Mouse (Mus musculus): ENCODE data around the gene Acap2.

DNA sequence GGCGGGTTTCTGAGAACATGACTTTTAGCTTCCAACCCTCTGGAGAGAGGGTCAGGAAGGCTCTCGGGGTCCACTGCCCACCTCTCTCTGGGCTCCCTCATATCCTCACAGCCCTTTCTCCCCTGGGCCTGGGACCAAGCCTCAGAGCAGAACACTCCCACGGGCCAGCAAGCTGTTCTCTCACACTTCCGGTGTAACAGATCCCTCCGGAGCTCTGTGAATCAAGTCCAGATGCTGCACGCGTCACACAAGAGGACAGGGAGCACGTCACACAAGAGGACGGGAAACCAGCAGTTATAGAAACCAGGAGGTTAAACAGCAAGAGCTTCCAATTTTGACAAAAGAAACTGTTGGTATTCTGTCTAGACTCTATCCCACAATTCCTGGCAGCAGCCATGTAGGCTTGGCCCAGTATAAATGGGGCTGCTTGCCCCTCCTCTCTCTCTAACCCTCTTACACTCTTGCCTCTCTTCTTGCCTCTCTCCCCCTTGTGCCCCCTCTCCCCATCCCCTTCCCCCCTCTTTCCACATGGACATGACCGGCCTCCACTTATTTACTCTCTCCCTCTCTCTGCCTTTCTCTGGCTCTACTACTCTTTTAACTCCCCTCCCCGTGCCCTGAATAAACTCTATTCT, 139.7 kb downstream of the Acap2 start:
- TF ChIP-seq CTCF (IDR thresholded peaks at IDR 0.05; ENCODE audit: insufficient read depth, low read depth, low read length), result no peak
- TF ChIP-seq POLR2A (IDR thresholded peaks at IDR 0.05; ENCODE audit: insufficient read depth, low read depth, low read length), result no peak
